Mouse (Mus musculus) right cerebral cortex, postnatal 25 days (tissue): ENCODE results near the gene Napb.
"Not testable (repeated sequence)": the region's sequence is repeated elsewhere in the genome, so short reads cannot be mapped to it uniquely, and the experiment has no call there.

Experiments
- DNase-seq: peaks from one replicate; pipeline ENCODE4 v3.0.0; 2022

Napb gene

GRCm38 (mm10) chr2:148732327-148733000 is at the start of gene Napb:
TSS of gene Napb (minus strand) at chr2:148732467.
- peak; percentile 94 for DNase-seq

DNA sequence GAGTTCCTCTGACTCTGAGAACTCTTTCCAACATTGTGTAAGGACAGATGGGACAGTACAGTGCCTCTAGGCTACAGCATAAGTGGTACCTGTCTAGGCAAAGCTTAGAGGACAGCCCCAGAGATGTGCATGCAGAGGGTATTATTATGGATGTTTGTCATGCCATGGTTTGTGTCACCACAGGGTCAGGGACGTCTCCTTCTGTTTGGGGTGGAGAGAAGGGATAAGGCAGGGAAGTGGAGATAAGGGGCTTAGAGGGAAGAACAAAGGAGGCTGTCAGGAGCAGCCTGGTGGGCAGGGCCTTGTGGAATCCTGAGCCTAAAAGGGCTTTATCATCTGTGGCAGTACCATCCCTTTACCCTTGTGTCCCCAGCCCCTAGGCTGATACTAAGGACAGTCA is 49.4 kb upstream of the Napb start, which contains the start of gene 8030411F24Rik:
Gene 8030411F24Rik (plus strand): TSS at position 301 of the 400 bp plus-strand sequence.
- DNase-seq: no peak

DNA sequence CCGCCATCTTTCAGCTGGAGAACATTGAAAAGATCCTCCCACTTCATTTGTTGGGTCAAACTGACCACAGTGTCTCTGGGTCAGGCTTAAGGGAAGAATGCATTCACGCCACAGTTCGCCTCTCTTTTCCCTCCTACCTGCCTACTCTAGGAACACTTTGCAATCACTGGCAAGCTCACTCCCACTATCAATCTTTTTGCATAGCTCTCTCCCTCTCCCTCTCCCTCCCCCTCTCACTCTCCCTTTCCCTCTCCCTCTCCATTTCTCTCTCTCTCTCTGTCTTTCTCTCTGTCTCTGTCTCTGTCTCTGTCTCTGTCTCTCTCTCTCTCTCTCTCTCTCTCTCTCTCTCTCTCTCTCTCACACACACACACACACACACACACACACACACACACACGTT is 39.1 kb upstream of the Napb start, which contains the start of gene Cst11:
Gene Cst11 (minus strand): TSS at position 101 of the 400 bp plus-strand sequence.
- DNase-seq: not testable (repeated sequence)

- DNase-seq: no peak
Observed at GRCm38 (mm10) chr2:148763648-148764388, 31.6 kb upstream of the Napb start.

DNA sequence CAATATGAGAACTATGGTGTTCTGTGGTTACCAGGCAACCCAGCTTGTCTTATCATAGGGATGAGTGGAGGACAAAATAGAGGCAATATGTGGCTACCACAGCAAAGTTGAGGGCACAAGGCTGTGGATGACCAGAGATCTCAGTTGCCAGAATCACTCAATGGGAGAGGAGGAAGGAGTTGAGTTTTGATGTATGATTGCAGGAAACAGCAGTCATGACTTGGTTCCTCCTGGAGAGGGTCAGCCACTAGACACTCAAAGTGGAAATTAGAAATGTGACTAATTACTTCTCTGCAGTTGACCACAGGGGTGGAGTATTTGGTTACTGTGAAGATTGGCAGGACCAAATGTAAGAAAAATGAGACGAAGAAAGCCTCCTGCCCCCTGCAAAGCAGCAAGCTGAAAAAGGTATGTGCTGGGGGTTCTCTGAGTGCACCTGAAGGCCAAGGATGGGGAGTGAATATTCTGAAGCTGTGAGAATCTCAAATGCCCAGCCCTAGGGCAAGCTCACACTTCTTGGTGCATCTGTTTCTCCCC is 22.1 kb upstream of the Napb start:
- no peak for DNase-seq

- DNase-seq: peak; percentile 59
Observed at GRCm38 (mm10) chr2:148751893-148752813, 19.9 kb upstream of the Napb start.

- DNase-seq: no peak
Observed at GRCm38 (mm10) chr2:148750058-148750457, 17.8 kb upstream of the Napb start, which contains the start of gene Cstl1. TSS of gene Cstl1 (plus strand) at chr2:148750358.

DNA sequence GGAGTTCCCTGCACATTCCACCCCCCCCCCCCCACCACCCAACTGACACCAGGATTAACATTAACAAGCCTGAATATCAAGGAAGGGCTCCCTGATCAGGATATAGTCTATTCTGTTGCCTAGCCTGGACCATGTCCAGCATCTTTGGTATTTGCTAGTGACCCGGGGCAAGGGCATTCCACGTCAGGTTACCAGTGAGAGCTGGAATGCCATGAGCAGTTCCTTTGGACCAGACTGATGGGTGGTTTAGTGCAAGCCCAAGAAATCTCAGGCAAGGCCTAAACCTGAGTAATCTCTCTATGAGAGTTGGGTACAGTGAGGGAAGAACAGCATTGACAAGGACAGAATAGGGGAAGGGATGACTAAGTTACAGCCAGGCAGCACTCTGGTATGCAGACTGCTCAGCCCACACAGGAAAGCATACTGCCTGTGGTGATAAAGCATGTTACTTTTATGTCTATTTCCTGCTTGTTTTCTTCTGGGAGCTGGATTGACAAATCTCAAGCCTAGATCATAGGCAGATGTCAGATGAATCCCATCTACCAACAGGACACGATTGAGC is 11.7 kb upstream of the Napb start:
- DNase-seq: no peak

GRCm38 (mm10) chr2:148743001-148743400 is 10.7 kb upstream of the Napb start:
- peak; percentile 48 for DNase-seq

GRCm38 (mm10) chr2:148731614-148732326 is 497 bp downstream of the Napb start:
- peak; percentile 19 for DNase-seq

GRCm38 (mm10) chr2:148719271-148719995 is 12.8 kb downstream of the Napb start:
- DNase-seq: no peak

DNA sequence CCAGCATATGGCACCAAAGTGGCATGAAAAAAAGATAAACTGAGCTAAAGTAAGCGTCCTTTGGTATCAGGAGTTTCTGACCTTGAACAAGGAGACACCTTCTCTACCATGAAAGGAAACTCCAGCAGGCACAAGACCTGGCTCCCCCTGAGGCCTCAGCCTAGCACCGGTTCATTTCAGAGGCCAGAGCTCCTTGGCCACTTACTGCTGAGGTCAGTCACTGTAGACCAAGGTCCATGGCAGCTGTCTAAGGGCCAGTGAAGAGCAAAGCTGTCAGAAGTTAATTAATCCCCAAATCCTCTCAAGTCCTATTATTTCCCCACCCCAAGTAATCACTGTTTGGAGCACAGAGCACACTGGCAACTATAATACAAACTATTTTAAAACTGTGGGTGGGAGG is 15.2 kb downstream of the Napb start:
- no peak for DNase-seq

GRCm38 (mm10) chr2:148712326-148712725 is 19.9 kb downstream of the Napb start:
- no peak for DNase-seq

DNA sequence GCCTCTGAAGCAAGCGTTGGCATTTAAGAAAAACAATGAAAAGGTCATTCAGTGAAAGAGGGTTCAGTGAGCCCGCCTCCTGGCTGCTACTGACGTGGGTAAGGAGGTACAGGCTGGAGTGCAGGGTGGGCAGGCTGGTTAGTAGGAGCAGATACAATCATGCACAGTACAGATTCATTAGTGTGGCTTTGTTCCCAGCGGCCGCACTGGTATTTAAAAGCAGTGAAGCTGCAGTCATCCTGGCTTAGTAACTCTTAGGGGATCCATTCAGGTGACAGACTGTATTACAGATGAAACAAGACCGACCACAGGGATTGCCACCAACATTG is 25.1 kb downstream of the Napb start:
- DNase-seq: no peak

DNA sequence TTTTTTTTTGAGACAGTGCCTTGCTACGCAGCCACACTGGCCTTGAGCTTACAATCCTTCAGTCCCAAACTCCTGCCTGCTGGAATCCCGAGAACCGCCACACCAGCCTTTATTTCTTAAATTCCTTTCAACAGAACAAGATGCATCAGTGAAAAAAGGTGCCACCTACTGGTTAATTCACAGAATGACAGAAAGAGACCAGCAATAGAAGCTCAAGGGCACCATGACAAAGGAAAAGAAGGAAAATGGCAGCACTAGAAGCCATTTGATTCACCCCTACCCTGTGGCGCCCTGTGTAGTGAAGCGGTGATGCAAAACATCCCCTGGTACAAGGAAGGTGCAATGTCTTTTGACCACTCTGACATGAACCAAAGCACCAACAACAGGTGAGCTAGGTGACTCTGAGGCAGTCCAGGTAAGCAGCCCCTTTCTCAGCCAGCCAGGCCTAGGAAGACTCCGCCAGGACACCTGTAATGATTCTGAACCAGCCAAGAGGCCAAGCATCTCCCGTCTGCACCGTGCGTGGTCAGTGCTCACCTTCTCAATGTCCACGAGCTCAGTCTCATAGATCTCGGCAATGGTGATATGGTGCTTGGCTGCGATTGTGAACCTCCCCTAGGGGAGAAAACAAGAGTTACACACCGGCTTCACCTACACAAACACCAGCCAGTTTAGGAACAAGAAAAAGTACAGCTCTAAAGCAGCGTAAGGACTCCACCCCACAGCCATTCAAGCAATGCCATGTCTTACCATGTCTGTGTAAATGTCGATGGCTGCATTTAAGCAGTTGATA is 25.7 kb downstream of the Napb start:
- no peak for DNase-seq

GRCm38 (mm10) chr2:148698571-148698970 is 33.7 kb downstream of the Napb start:
- no peak for DNase-seq

DNA sequence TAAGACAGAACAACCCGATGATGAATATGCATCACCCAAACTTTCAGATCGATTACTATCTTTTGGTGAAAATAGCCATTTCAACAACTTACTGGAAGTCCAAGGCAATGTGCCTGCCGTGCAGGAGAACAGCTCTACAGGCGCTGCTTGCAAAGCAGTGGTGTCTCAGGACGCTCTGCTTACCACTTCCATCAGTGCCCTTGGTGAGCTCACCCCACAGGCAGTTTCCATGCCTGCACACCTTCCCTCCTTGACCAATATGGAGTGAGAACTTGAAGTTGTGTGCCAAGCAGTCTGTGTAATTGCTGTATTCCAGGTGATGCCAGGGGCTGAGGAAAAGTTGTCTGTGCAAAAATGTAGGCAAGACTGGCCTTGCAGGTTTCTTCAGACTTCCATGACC is 41.5 kb downstream of the Napb start:
- no peak for DNase-seq

GRCm38 (mm10) chr2:148690291-148690690 is 42.0 kb downstream of the Napb start:
- DNase-seq: no peak

DNA sequence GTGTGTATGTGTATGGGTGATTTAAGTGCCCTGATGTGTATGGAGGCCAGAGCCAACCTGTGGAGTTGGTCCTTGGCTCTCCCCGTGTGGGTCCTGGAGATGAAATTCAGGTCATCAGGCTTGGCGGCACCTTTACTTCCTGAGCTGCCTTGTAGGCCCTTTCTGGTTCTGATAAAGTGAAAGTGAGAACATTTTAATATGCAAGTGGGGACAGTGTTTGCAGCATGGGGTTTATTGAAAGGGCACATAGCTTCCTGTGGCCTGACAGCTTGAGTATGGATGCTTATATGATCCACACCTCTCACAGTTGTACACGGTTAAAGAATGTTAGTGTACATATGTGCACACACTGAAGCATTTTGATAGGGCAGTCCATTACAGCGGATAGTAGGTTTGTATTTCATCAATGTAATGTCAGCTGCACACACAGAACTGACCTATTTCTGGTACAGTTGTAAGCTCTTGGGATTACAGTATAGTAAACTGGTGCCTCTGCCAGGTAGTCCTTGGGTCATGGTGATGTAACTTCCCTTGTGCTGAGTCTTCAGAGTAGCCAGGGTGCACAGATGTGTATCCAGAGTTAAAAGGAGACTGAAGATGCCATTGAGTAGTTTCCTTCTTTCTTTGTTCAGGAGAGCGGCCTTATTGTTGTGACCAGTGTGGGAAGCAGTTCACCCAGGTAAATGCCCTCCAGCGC is 42.7 kb downstream of the Napb start:
- no peak for DNase-seq

GRCm38 (mm10) chr2:148687971-148688370 is 44.3 kb downstream of the Napb start:
- no peak for DNase-seq
